Mouse (Mus musculus) thymus, adult 2 months (tissue): ENCODE measurements at regions not wholly inside any gene's neighbourhood (a gene's known extent, or its start where the extent isn't known, plus 50 kb on each side); places are given as distances from the start of the nearest gene placed in this dataset.

Experiments
- DNase-seq: peaks from one replicate; pipeline ENCODE4 v3.0.0; 2021
- H3K27ac ChIP-seq: fragments of 200-500 bp; 2 replicates; pipeline ENCODE4 v1.5.1; 2012; ENCODE audit warnings: low read length, control low read depth; ENCODE audit not compliant: control insufficient read depth, insufficient read depth
- H3K27me3 ChIP-seq: fragments of 200-500 bp; 2 replicates; pipeline ENCODE4 v1.6.1; 2012; ENCODE audit warnings: mild to moderate bottlenecking, low read length, moderate library complexity, mixed read lengths; ENCODE audit not compliant: control insufficient read depth, insufficient read depth
- H3K36me3 ChIP-seq: fragments of 200-500 bp; 2 replicates; pipeline ENCODE4 v1.6.1; 2012; ENCODE audit warnings: mild to moderate bottlenecking, low read length, moderate library complexity; ENCODE audit not compliant: control insufficient read depth, insufficient read depth
- H3K4me1 ChIP-seq: fragments of 200-500 bp; replicated peaks from 2 replicates; pipeline ENCODE4 v1.6.1; 2012; ENCODE audit warnings: low read length; ENCODE audit not compliant: control insufficient read depth, insufficient read depth
- H3K4me3 ChIP-seq: fragments of 200-500 bp; 2 replicates; pipeline ENCODE4 v1.5.1; 2012; ENCODE audit warnings: mild to moderate bottlenecking, low read length, control low read depth, moderate library complexity; ENCODE audit not compliant: control insufficient read depth, insufficient read depth
- CTCF ChIP-seq: fragments of 200-500 bp; IDR thresholded peaks from 2 replicates; pipeline ENCODE4 v1.5.1; 2012; ENCODE audit warnings: mild to moderate bottlenecking, control low read depth, low read length, moderate library complexity, borderline replicate concordance; ENCODE audit not compliant: control insufficient read depth, poor library complexity, insufficient read depth; ENCODE audit errors: extremely low read depth
- POLR2A ChIP-seq: fragments of 200-500 bp; IDR thresholded peaks from 2 replicates; pipeline ENCODE4 v1.6.1; 2012; ENCODE audit warnings: mild to moderate bottlenecking, low read length, control low read depth, moderate library complexity; ENCODE audit not compliant: control insufficient read depth, poor library complexity, insufficient read depth; ENCODE audit errors: extremely low read depth
- WGBS: fragments of 180-500 bp; shearing (Covaris S2); methylation state at CpG from one replicate; pipeline ENCODE4 v1.1.7; 2018; 5-methylcytosine and 5-hydroxymethylcytosine counted together

DNA sequence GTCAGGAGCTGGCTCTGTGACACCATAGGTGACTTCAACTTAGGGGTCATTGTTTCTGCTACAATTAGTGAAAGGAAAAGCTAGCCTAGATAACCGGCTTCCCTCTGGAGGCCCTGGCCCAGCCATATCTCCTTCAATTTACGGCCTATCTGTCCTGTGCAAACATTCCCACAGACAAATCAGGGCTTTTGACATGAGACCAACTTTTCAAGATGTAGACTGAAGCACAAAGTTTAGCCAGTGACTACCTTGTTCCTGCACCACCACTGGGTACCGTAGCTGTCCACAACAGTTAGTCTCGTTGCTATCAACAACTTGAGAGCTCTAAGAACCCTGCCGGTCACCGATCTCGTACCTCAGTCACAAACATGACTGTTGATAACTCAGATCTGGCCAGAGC is 402.9 kb upstream of the Rgma start:
- H3K4me3 ChIP-seq, result no peak overlapping the region
- no peaks in the 10 kb centered on the region for H3K27me3 ChIP-seq
- 79% methylated on average over 7 of the region's 7 CpGs for WGBS
- H3K4me1 ChIP-seq, result no peaks in the 10 kb centered on the region
- H3K36me3 ChIP-seq, result no peaks in the 10 kb centered on the region
- no peak for DNase-seq
- TF ChIP-seq CTCF (no peak), POLR2A (no peak)
- no peak overlapping the region for H3K27ac ChIP-seq

DNA sequence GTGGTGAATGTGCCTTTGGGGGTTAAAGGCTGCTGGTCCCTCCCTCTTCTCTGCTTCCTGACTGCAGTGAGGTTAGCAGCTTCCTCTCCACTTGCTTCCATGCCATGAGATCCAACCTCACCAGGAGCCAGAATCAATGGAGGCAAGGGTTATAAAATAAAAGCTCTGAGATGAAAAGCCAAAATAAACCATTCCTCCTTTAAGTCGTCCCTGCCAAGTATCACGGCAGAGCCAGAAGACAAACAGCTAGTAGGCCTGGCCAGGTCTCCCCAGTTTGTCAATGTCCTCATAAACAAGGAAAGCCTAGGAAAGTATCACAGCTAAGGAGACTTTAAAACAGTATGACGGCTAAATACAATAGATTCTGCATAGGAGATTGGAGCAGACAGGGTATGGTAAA is 401.5 kb upstream of the Rgma start:
- Histone ChIP-seq H3K36me3 (no peaks in the 10 kb centered on the region), H3K27me3 (no peaks in the 10 kb centered on the region), H3K27ac (no peak overlapping the region), H3K4me1 (no peaks in the 10 kb centered on the region), H3K4me3 (no peak overlapping the region)
- DNase-seq, result no peak
- TF ChIP-seq POLR2A (no peak), CTCF (no peak)
- WGBS, result 83% methylated on average over 3 of the region's 3 CpGs

- H3K27ac ChIP-seq, result no peak overlapping the region
- DNase-seq, result no peak
- H3K4me3 ChIP-seq, result no peak overlapping the region
- TF ChIP-seq CTCF (no peak), POLR2A (no peak)
- WGBS, result 89% methylated on average over 3 of the region's 3 CpGs
- no peaks in the 10 kb centered on the region for H3K27me3 ChIP-seq
- H3K4me1 ChIP-seq, result no peaks in the 10 kb centered on the region
- H3K36me3 ChIP-seq, result no peaks in the 10 kb centered on the region
Measured at GRCm38 (mm10) chr7:72974384-72974783, 400.9 kb upstream of the Rgma start.

GRCm38 (mm10) chr7:72990559-72991429 is 384.5 kb upstream of the Rgma start:
- Histone ChIP-seq H3K36me3 (no peaks in the 10 kb centered on the region), H3K4me3 (no peak overlapping the region), H3K27me3 (no peaks in the 10 kb centered on the region), H3K27ac (no peak overlapping the region), H3K4me1 (no peaks in the 10 kb centered on the region)
- TF ChIP-seq POLR2A, result no peak
- no peak for TF ChIP-seq CTCF
- 56% methylated on average over 8 of the region's 8 CpGs for WGBS
- no peak for DNase-seq

- TF ChIP-seq POLR2A, result no peak
- TF ChIP-seq CTCF, result no peak
- H3K36me3 ChIP-seq, result no peaks in the 10 kb centered on the region
- WGBS, result 77% methylated on average over 5 of the region's 5 CpGs
- no peaks in the 10 kb centered on the region for H3K27me3 ChIP-seq
- no peak overlapping the region for H3K27ac ChIP-seq
- H3K4me1 ChIP-seq, result no peaks in the 10 kb centered on the region
- DNase-seq, result no peak
- no peak overlapping the region for H3K4me3 ChIP-seq
Measured at GRCm38 (mm10) chr7:72998374-72998773, 376.9 kb upstream of the Rgma start.

DNA sequence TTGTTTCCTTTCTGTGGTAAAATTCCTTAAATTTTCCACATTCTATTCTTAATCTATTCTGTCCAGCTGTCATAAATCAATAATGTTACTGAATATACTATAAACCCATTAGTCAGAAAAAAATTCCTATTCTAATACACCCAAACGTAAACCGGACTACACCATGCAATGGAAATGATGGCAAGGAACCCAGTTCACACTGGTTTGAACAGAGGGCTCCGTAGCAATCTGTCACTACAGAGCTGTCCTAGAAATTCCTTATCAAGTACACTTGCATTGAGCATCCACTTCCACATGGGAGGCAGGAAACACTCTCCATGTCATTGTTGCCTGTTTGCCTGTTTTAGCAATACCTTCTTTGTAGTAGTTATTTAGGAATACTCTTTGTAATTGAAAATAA is 356.2 kb upstream of the Rgma start:
- H3K36me3 ChIP-seq, result no peaks in the 10 kb centered on the region
- H3K27me3 ChIP-seq, result no peaks in the 10 kb centered on the region
- 85% methylated on average over 3 of the region's 3 CpGs for WGBS
- no peak overlapping the region for H3K27ac ChIP-seq
- TF ChIP-seq POLR2A, result no peak
- no peak for TF ChIP-seq CTCF
- no peak for DNase-seq
- H3K4me3 ChIP-seq, result no peak overlapping the region
- no peaks in the 10 kb centered on the region for H3K4me1 ChIP-seq
